Mouse (Mus musculus): ENCODE measurements at regions not wholly inside any gene's neighbourhood (a gene's known extent, or its start where the extent isn't known, plus 50 kb on each side); places are given as distances from the start of the nearest gene placed in this dataset.

DNA sequence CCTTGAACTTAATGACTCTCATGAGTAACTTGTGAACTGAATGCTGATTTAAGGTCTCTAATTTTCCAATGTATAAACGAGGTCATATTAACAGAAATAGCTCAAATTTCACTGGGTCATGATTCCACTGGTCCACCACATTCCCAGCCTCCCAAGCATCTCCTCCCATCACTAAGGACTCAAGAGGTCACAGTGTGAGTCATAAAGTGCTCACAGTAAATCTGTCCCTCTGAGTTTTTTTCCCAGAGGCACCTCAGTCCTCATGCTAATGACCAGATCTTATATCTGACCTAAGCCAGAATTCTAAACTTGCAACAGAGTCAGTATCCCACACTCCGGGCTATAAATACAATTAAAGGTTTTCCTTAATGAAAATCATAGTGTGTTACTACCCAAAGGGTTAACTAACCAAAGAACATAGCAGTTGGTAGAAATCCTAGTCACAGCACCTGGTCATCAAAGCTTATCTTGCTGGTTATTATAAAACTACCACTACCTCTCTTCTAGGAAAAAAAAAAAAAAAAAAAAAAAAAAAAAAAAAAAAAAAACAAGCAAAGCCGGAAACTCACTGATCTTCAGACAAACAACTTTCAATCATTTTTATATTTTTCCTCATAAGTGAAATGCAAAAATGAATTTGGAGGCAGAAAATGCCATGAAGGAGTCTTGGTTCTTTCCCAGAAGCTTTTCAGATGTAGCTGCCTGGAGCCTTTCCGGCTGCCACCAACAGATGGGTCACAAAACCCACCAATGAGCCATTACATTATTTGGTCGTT lies 554.3 kb downstream of the Rps29 start:
- Histone ChIP-seq H3K4me2 (ENCODE audit: low read depth, low read length) (no peak overlapping the region), H3K9me3 (replicated peaks; ENCODE audit: control insufficient read depth, low read length) (no peaks in the 10 kb centered on the region), H3K27me3 (ENCODE audit: control insufficient read depth, insufficient read depth, low read depth, low read length) (no peaks in the 10 kb centered on the region), H3K9ac (ENCODE audit: low read depth, low read length) (no peak overlapping the region), H3K4me1 (ENCODE audit: control insufficient read depth, low read depth, low read length) (no peaks in the 10 kb centered on the region), H3K36me3 (ENCODE audit: control insufficient read depth, insufficient read depth) (no peaks in the 10 kb centered on the region), H3K4me3 (ENCODE audit: low read depth, low read length) (no peak overlapping the region), H3K27ac (ENCODE audit: low read length) (no peak overlapping the region)
- ATAC-seq (ENCODE audit: low read depth) = no peak
- 58% methylated on average over 5 of the region's 5 CpGs for WGBS (ENCODE audit: insufficient replicate concordance)

DNA sequence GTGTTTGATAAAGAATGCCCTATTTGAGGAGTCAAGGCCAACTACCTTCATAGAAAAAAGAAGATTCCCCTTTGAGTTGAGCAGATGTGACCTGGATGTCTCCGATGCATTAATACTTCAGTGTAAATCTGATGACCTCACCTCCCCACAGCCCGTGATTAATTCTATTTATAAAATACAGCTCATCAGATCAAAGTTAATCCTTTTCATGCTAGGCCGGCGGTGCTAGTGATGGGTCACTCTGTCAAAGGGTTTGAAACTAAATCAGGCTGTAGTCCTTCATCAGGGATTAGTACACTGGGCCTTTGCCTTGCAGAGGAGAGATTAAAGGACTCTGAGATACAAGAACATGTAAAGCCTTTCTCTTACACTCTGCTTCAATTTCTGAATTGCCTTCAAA lies 556.3 kb downstream of the Rps29 start:
- no peak overlapping the region for H3K9ac ChIP-seq (ENCODE audit: low read depth, low read length)
- H3K36me3 ChIP-seq (ENCODE audit: control insufficient read depth, insufficient read depth) = no peaks in the 10 kb centered on the region
- no peaks in the 10 kb centered on the region for H3K27me3 ChIP-seq (ENCODE audit: control insufficient read depth, insufficient read depth, low read depth, low read length)
- WGBS (ENCODE audit: insufficient replicate concordance) = 61% methylated on average over 4 of the region's 4 CpGs
- no peak overlapping the region for H3K4me3 ChIP-seq (ENCODE audit: low read depth, low read length)
- no peak overlapping the region for H3K4me2 ChIP-seq (ENCODE audit: low read depth, low read length)
- no peak for ATAC-seq (ENCODE audit: low read depth)
- no peaks in the 10 kb centered on the region for H3K4me1 ChIP-seq (ENCODE audit: control insufficient read depth, low read depth, low read length)
- no peaks in the 10 kb centered on the region for H3K9me3 ChIP-seq (replicated peaks; ENCODE audit: control insufficient read depth, low read length)
- H3K27ac ChIP-seq (ENCODE audit: low read length) = no peak overlapping the region

DNA sequence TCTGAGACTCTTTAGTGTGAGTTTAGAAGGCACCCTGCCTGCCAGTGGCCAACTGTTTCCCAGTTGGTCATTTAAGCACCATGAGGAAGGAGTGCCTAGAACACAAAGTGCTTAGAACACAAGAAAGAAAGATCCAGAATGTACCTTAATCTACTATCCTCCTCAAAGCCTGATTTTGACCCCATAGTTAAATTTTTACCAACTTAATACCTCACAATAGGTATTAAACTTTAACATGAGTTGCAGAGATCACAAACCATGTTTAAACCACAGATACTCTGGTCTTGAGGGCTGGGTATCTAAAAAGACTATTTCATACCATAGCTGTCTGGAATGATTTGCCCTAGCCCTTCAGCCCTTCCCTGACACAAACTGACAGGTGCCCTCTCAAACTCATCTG lies 557.6 kb downstream of the Rps29 start:
- Histone ChIP-seq H3K4me1 (ENCODE audit: control insufficient read depth, low read depth, low read length) (no peaks in the 10 kb centered on the region), H3K27me3 (ENCODE audit: control insufficient read depth, insufficient read depth, low read depth, low read length) (no peaks in the 10 kb centered on the region), H3K4me2 (ENCODE audit: low read depth, low read length) (no peak overlapping the region), H3K27ac (ENCODE audit: low read length) (no peak overlapping the region), H3K9me3 (replicated peaks; ENCODE audit: control insufficient read depth, low read length) (no peaks in the 10 kb centered on the region), H3K9ac (ENCODE audit: low read depth, low read length) (no peak overlapping the region), H3K36me3 (ENCODE audit: control insufficient read depth, insufficient read depth) (no peaks in the 10 kb centered on the region), H3K4me3 (ENCODE audit: low read depth, low read length) (no peak overlapping the region)
- ATAC-seq (ENCODE audit: low read depth) = no peak

DNA sequence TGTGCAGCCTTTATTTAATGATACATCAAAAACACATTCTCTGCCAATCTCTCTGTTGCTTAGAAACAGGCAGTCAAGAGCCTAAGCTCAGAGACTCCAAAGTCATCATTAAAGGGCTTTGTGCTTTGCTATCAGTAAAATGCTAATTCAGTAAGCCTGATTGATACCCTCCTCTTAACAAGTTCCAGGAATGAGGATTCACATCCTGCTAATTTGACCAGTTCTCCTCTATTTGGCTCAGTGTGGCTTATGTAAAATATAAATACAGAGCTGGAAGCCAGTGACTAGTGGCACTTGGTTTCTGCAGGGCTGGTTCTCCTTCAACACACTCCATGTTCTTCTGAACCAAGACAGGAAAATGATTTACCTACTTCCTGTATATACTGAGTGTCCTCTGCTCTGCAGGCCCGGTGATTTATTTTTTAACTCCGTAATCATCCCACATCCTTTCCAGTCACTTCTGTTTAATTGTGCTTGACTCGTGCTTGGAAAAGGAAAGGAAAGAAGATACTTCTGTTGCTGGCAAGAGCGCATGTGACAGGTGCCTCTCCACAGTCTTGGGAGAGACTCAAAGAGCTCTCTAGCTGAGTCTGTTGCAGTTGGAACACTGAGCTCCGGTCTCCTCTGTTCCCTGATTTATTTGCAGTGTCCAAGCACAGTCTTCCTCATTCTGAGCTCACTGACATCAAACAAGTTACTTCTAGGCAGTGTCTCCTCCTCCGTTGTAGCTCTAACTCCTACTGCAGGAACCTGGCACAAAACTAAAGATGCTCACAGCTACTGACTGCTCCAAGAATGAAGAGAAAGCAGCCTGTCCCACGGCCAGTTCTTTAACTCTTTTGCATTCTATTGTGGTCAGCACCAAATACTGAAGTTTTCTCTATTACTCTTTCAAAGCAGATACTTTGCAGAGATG lies 559.0 kb downstream of the Rps29 start:
- no peak for ATAC-seq (ENCODE audit: low read depth)

DNA sequence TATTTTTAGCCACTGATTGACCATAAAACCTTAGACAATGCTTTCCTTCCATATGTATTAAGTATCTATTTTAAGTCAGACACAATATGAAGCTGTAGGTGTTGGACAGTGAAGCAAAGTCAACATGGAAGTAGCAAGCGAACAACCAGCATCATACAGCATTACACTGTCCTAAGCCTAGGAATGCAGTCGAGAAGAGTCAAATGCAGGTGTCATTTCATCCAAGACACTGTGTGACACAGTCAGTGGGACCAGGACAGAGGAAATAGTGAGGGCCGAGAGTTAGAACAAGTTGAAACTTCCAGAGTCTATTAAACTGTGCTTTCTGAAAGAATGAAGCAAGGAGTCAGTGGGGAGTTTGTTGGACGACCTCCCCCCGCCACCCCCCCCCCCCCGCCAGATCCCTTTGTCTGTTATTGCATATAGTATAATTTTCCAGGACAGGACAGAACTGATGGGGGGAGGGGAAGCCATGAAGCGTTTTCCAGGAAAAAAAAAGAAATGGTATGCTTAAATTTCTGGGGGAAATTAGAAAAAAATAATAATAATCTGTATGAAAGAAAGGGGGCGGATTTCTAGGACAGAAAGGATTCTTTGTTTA lies 559.9 kb downstream of the Rps29 start:
- no peak for ATAC-seq (ENCODE audit: low read depth)
- Histone ChIP-seq H3K4me1 (ENCODE audit: control insufficient read depth, low read depth, low read length) (no peaks in the 10 kb centered on the region), H3K9ac (ENCODE audit: low read depth, low read length) (no peak overlapping the region), H3K27me3 (ENCODE audit: control insufficient read depth, insufficient read depth, low read depth, low read length) (no peaks in the 10 kb centered on the region), H3K27ac (ENCODE audit: low read length) (no peak overlapping the region), H3K9me3 (replicated peaks; ENCODE audit: control insufficient read depth, low read length) (no peaks in the 10 kb centered on the region), H3K4me2 (ENCODE audit: low read depth, low read length) (no peak overlapping the region), H3K4me3 (ENCODE audit: low read depth, low read length) (no peak overlapping the region), H3K36me3 (ENCODE audit: control insufficient read depth, insufficient read depth) (no peaks in the 10 kb centered on the region)
- 55% methylated on average over 8 of the region's 8 CpGs for WGBS (ENCODE audit: insufficient replicate concordance)

More for the DNA sequence above, 559.0 kb downstream of the Rps29 start:
- WGBS (ENCODE audit: insufficient replicate concordance) = 32% methylated on average over 7 of the region's 7 CpGs
- Histone ChIP-seq H3K36me3 (ENCODE audit: control insufficient read depth, insufficient read depth) (no peaks in the 10 kb centered on the region), H3K9ac (ENCODE audit: low read depth, low read length) (no peak overlapping the region), H3K4me2 (ENCODE audit: low read depth, low read length) (no peak overlapping the region), H3K27me3 (ENCODE audit: control insufficient read depth, insufficient read depth, low read depth, low read length) (no peaks in the 10 kb centered on the region), H3K4me1 (ENCODE audit: control insufficient read depth, low read depth, low read length) (no peaks in the 10 kb centered on the region), H3K9me3 (replicated peaks; ENCODE audit: control insufficient read depth, low read length) (no peaks in the 10 kb centered on the region), H3K27ac (ENCODE audit: low read length) (no peak overlapping the region), H3K4me3 (ENCODE audit: low read depth, low read length) (no peak overlapping the region)

DNA sequence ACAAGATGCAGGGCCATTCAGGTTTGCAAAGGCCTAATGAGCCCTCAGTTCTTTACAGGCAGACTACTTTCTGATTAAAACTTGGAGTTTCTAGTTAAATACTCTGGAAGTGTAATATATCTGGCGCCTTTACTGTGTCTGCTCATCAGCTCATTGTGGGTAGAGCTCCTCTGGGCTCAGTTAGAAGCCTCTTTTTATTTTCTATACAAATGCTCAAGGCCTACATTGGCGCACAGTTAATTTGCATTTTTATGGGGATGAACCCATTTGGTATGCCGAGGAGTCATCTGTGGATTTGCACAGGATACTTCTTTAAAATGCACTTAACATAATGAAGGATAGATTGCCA lies 573.5 kb downstream of the Rps29 start:
- 60% methylated on average over 3 of the region's 3 CpGs for WGBS (ENCODE audit: insufficient replicate concordance)
- Histone ChIP-seq H3K4me1 (ENCODE audit: control insufficient read depth, low read depth, low read length) (no peaks in the 10 kb centered on the region), H3K36me3 (ENCODE audit: control insufficient read depth, insufficient read depth) (no peaks in the 10 kb centered on the region), H3K9me3 (replicated peaks; ENCODE audit: control insufficient read depth, low read length) (no peaks in the 10 kb centered on the region), H3K4me2 (ENCODE audit: low read depth, low read length) (no peak overlapping the region), H3K27me3 (ENCODE audit: control insufficient read depth, insufficient read depth, low read depth, low read length) (no peaks in the 10 kb centered on the region), H3K4me3 (ENCODE audit: low read depth, low read length) (no peak overlapping the region), H3K9ac (ENCODE audit: low read depth, low read length) (no peak overlapping the region), H3K27ac (ENCODE audit: low read length) (no peak overlapping the region)
- ATAC-seq (ENCODE audit: low read depth) = no peak

DNA sequence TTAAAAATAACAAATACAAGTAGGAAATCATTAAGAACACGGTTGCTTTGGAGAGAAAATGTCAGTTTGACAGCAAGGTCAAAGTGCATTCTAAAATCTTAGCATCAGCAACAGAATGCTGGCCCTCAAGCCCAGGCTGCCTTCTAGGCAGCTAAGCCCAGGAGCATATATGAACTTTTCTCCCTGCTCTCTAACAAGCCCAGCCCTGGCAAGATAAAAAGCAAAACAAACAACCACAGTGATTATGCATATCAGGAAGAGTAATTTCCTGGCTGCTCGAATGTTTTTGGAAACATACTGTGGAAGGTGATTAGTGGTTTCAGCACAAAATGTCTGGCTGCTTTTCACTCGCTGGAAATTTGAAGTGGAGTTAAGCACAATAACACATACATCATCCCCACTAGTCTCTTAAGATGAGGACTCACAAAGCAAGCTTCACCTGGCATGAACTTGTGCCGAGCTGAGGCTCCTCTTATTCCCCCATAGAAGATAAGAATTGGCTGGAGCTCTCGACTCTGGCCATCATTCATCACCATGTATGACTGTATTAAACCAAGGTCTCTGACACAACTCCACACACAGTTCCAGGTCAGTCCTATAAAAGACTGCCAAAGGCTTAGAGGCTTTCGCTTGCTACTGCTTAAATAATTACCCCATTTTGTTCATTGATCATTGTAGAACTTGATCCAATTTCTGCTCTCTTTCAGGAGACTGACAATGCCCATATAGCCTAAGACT lies 574.0 kb downstream of the Rps29 start:
- no peak for ATAC-seq (ENCODE audit: low read depth)
- 29% methylated on average over 6 of the region's 6 CpGs for WGBS (ENCODE audit: insufficient replicate concordance)
- H3K4me1 ChIP-seq (ENCODE audit: control insufficient read depth, low read depth, low read length) = no peaks in the 10 kb centered on the region
- H3K9me3 ChIP-seq (replicated peaks; ENCODE audit: control insufficient read depth, low read length) = no peaks in the 10 kb centered on the region
- no peak overlapping the region for H3K4me2 ChIP-seq (ENCODE audit: low read depth, low read length)
- H3K27me3 ChIP-seq (ENCODE audit: control insufficient read depth, insufficient read depth, low read depth, low read length) = no peaks in the 10 kb centered on the region
- no peak overlapping the region for H3K27ac ChIP-seq (ENCODE audit: low read length)
- H3K36me3 ChIP-seq (ENCODE audit: control insufficient read depth, insufficient read depth) = no peaks in the 10 kb centered on the region
- H3K4me3 ChIP-seq (ENCODE audit: low read depth, low read length) = no peak overlapping the region
- no peak overlapping the region for H3K9ac ChIP-seq (ENCODE audit: low read depth, low read length)

DNA sequence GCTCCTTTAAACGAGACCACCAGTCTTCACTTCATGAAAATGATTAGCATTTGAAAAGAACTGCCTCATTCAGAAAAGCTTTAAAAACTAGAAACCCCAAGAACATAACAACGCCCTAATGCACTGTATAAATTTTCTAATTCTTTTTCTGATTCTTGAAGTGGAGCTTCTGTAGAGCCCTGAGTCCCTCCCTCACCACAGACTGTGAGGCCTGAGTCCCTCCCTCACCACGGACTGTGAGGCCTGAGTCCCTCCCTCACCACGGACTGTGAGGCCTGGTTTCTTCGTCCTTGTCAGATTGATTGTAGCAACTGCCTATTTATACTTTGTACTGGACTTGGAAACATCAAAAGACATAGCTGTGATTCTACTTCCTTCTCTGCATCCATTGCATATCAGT lies 579.1 kb downstream of the Rps29 start:
- Histone ChIP-seq H3K4me2 (ENCODE audit: low read depth, low read length) (no peak overlapping the region), H3K9me3 (replicated peaks; ENCODE audit: control insufficient read depth, low read length) (no peaks in the 10 kb centered on the region), H3K9ac (ENCODE audit: low read depth, low read length) (no peak overlapping the region), H3K36me3 (ENCODE audit: control insufficient read depth, insufficient read depth) (no peaks in the 10 kb centered on the region), H3K4me1 (ENCODE audit: control insufficient read depth, low read depth, low read length) (no peaks in the 10 kb centered on the region), H3K27me3 (ENCODE audit: control insufficient read depth, insufficient read depth, low read depth, low read length) (no peaks in the 10 kb centered on the region), H3K4me3 (ENCODE audit: low read depth, low read length) (no peak overlapping the region), H3K27ac (ENCODE audit: low read length) (no peak overlapping the region)
- no peak for ATAC-seq (ENCODE audit: low read depth)
- WGBS (ENCODE audit: insufficient replicate concordance) = 43% methylated on average over 5 of the region's 5 CpGs
